ENCODE assay signal across 15 mouse cellular contexts in genomic region chr14:75819341-75819740, GRCm38 (mm10).
"Had no signal": no experiment of that assay in that cellular context is flagged by ENCODE, and none has a peak within 500 bp of the region (broad histone marks: within the 10 kb centered on the region; RNA-seq: fewer than 3 reads in every experiment).

No protein-coding gene starts in this region.

- H3K9me3 ChIP-seq: midbrain, embryonic 13.5 days; midbrain, embryonic 15.5 days; neural tube, embryonic 13.5 days; neural tube, embryonic 15.5 days had no signal

- H3K27ac ChIP-seq: liver, embryonic 14.5 days; macrophage; midbrain, embryonic 13.5 days; midbrain, embryonic 15.5 days; neural tube, embryonic 13.5 days; neural tube, embryonic 15.5 days had no signal

- H3K27me3 ChIP-seq: midbrain, embryonic 13.5 days; midbrain, embryonic 15.5 days; neural tube, embryonic 13.5 days; neural tube, embryonic 15.5 days had no signal

- H3K36me3 ChIP-seq: midbrain, embryonic 13.5 days; midbrain, embryonic 15.5 days; neural tube, embryonic 13.5 days; neural tube, embryonic 15.5 days had no signal

- H3K4me3 ChIP-seq: megakaryocyte, embryonic 14.5 days; midbrain, embryonic 13.5 days; midbrain, embryonic 15.5 days; neural tube, embryonic 13.5 days; neural tube, embryonic 15.5 days had no signal

- H3K4me1 ChIP-seq: midbrain, embryonic 13.5 days; midbrain, embryonic 15.5 days; neural tube, embryonic 13.5 days; neural tube, embryonic 15.5 days had no signal

- DNase-seq: lung, embryonic 14.5 days; lung, postnatal 10 days; right cerebral cortex, postnatal 14 days; right cerebral cortex, postnatal 4 days; spleen, adult 18-20 months; thymus, adult 18-20 months; thymus, postnatal 14 days; thymus, postnatal 36 days had no signal

- H3K9ac ChIP-seq: liver, embryonic 14.5 days; lung, embryonic 14.5 days; midbrain, embryonic 13.5 days; midbrain, embryonic 15.5 days; neural tube, embryonic 13.5 days; neural tube, embryonic 15.5 days had no signal
